Mouse (Mus musculus) cerebellum, adult 2 months (tissue): ENCODE measurements at regions not wholly inside any gene's neighbourhood (a gene's known extent, or its start where the extent isn't known, plus 50 kb on each side); places are given as distances from the start of the nearest gene placed in this dataset.

Experiments used
- CTCF ChIP-seq: fragments of 200-500 bp; IDR thresholded peaks from 2 replicates; pipeline ENCODE4 v1.5.1; 2011; ENCODE audit warnings: low read depth, mild to moderate bottlenecking, control low read depth, low read length, moderate library complexity, borderline replicate concordance; ENCODE audit not compliant: insufficient read depth
- POLR2A ChIP-seq: fragments of 200-500 bp; IDR thresholded peaks from 2 replicates; pipeline ENCODE4 v1.6.1; 2011; ENCODE audit warnings: low read length, control low read depth, borderline replicate concordance; ENCODE audit not compliant: insufficient read depth

DNA sequence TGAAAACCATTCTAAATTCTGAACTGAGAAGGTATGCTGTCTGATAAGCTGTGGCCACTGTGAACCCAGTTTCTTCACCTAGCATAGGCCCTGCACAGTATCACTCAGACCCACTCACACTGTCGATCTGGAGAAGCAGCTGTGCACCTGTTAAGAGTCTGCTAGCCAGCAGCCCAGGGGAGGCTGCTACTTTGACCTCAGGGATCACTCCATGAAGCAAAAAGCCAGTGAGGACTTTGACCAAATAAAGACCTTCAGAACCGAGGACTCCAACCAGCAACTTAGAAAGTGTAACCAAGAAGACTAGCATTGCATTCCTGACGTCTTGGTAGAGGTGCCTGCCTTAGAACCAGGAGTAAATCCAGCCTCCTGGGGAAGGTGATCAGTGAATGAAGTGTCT, 183.3 kb upstream of the Irx2 start:
- TF ChIP-seq POLR2A (no peak), CTCF (no peak)
